ENCODE assay signal across 22 mouse cellular contexts in the genomic region with DNA sequence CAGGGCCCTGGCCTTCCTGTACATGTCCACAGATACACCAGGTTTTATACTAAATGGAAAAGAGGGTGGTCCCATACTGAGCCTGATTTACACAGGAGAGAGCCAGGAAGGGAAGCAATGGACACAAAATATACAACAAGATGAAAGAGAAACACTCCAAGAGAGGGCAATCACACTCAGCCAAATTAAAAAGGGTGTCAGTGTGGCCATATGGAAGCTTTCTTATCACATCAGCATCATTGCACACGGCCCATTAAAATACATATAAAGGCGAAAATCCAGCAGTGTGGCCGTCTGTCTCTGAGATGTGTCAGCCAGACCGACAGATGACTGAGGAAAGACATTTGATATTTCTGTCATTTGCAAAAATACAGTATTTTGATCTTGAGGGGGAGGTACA. TPM values are rescaled to one million over a fixed set of nuclear protein-coding genes. Genes with fewer than 3 reads are reported as not detected.
A peak's percentile ranks its signal among the peaks of the same experiment; 100 is the strongest.
DNase-seq lines count a peak whose midpoint lies in the region; ATAC-seq and TF ChIP-seq lines count a peak whose summit lies in the region.
"Had no signal": no experiment of that assay in that cellular context is flagged by ENCODE, and none has a peak within 500 bp of the region (broad histone marks: within the 10 kb centered on the region; RNA-seq: fewer than 3 reads in every experiment).

No protein-coding gene starts in this region.

- peaks cover 16% of the 10 kb centered on the region for H3K4me1 ChIP-seq in forebrain, embryonic 15.5 days
- H3K4me1 ChIP-seq in forebrain, embryonic 10.5 days = peaks cover 6% of the 10 kb centered on the region
- H3K4me1 ChIP-seq in midbrain, postnatal 0 days (ENCODE audit: insufficient read depth, low read length) = 0 out of 2 replicates have a peak, but pooled peaks cover 6% of the 10 kb centered on the region
- peaks cover 13% of the 10 kb centered on the region for H3K4me1 ChIP-seq in midbrain, embryonic 13.5 days (replicated peaks)
- H3K4me1 ChIP-seq: heart, embryonic 12.5 days; heart, embryonic 15.5 days had no signal

- TF ChIP-seq CTCF in midbrain, postnatal 0 days (IDR thresholded peaks at IDR 0.05) = no peak

- no peak; the same call in 1 of the 2 replicates for ATAC-seq in forebrain, embryonic 15.5 days (replicated peaks)
- ATAC-seq in midbrain, postnatal 0 days (ENCODE audit: low FRiP score) = no peak
- ATAC-seq in midbrain, embryonic 13.5 days = no peak
- ATAC-seq: intestine, postnatal 0 days had no signal

- H3K9ac ChIP-seq in forebrain, embryonic 15.5 days (replicated peaks) = no peak overlapping the region
- H3K9ac ChIP-seq in midbrain, postnatal 0 days (replicated peaks; ENCODE audit: low read length, poor library complexity, severe bottlenecking) = no peak overlapping the region
- H3K9ac ChIP-seq in midbrain, embryonic 13.5 days (replicated peaks) = no peak overlapping the region
- H3K9ac ChIP-seq: heart, embryonic 12.5 days; heart, embryonic 15.5 days; hindbrain, embryonic 14.5 days had no signal

- no peak overlapping the region for H3K4me3 ChIP-seq in forebrain, embryonic 15.5 days
- no peak overlapping the region for H3K4me3 ChIP-seq in forebrain, embryonic 10.5 days
- no peak overlapping the region for H3K4me3 ChIP-seq in midbrain, postnatal 0 days (ENCODE audit: low read depth, low read length)
- H3K4me3 ChIP-seq in midbrain, embryonic 13.5 days (replicated peaks) = no peak overlapping the region
- H3K4me3 ChIP-seq: heart, embryonic 12.5 days; heart, embryonic 15.5 days; hindbrain, embryonic 10.5 days had no signal

- no peaks in the 10 kb centered on the region for H3K9me3 ChIP-seq in forebrain, embryonic 15.5 days
- no peaks in the 10 kb centered on the region for H3K9me3 ChIP-seq in forebrain, embryonic 10.5 days
- H3K9me3 ChIP-seq in midbrain, postnatal 0 days (ENCODE audit: low read length) = no peaks in the 10 kb centered on the region
- H3K9me3 ChIP-seq in midbrain, embryonic 13.5 days = no peaks in the 10 kb centered on the region
- H3K9me3 ChIP-seq: heart, embryonic 12.5 days; heart, embryonic 15.5 days; hindbrain, embryonic 10.5 days had no signal

- no peaks in the 10 kb centered on the region for H3K36me3 ChIP-seq in forebrain, embryonic 15.5 days
- no peaks in the 10 kb centered on the region for H3K36me3 ChIP-seq in forebrain, embryonic 10.5 days (replicated peaks)
- no peaks in the 10 kb centered on the region for H3K36me3 ChIP-seq in midbrain, postnatal 0 days (ENCODE audit: insufficient read depth, low read length)
- no peaks in the 10 kb centered on the region for H3K36me3 ChIP-seq in midbrain, embryonic 13.5 days
- H3K36me3 ChIP-seq: heart, embryonic 12.5 days; heart, embryonic 15.5 days; hindbrain, embryonic 10.5 days had no signal

- no peaks in the 10 kb centered on the region for H3K27me3 ChIP-seq in forebrain, embryonic 15.5 days
- H3K27me3 ChIP-seq in forebrain, embryonic 10.5 days (ENCODE audit: poor library complexity, severe bottlenecking) = no peaks in the 10 kb centered on the region
- H3K27me3 ChIP-seq in midbrain, postnatal 0 days (ENCODE audit: insufficient read depth, low read length) = no peaks in the 10 kb centered on the region
- H3K27me3 ChIP-seq in midbrain, embryonic 13.5 days = no peaks in the 10 kb centered on the region
- H3K27me3 ChIP-seq: heart, embryonic 12.5 days; heart, embryonic 15.5 days had no signal

- peak; percentile 27 to 33 for DNase-seq in cerebellum, postnatal 10 days
- DNase-seq in cerebellum, postnatal 4 days (ENCODE audit: low spot score in 2 of 2) = no peak
- DNase-seq in forebrain, embryonic 10.5 days (ENCODE audit: extremely low spot score, low spot score) = no peak
- DNase-seq in midbrain, postnatal 0 days (ENCODE audit: low spot score) = peak; percentile 37
- DNase-seq in lung, postnatal 10 days = no peak
- DNase-seq: adrenal gland, postnatal 10 days; adrenal gland, postnatal 36 days; cerebellum, adult 11 months; cerebellum, adult 2 months; cerebellum, adult 9-11 months; cerebellum, postnatal 36 days; gastrocnemius, postnatal 25 days; heart, adult 18-20 months; heart, postnatal 10 days; heart, postnatal 36 days had no signal

- 0 out of 2 replicates have a peak overlapping the region, but pooled peaks have one; percentile 34 for H3K27ac ChIP-seq in forebrain, embryonic 15.5 days (replicated peaks)
- no peak overlapping the region for H3K27ac ChIP-seq in forebrain, embryonic 10.5 days
- no peak overlapping the region for H3K27ac ChIP-seq in midbrain, postnatal 0 days (ENCODE audit: low read depth, low read length)
- H3K27ac ChIP-seq in midbrain, embryonic 13.5 days = no peak overlapping the region
- H3K27ac ChIP-seq: heart, embryonic 15.5 days; hindbrain, embryonic 10.5 days; hindbrain, embryonic 14.5 days had no signal

- no peak overlapping the region for H3K4me2 ChIP-seq in forebrain, embryonic 15.5 days (replicated peaks)
- H3K4me2 ChIP-seq in midbrain, postnatal 0 days (ENCODE audit: low read depth, low read length, poor library complexity, severe bottlenecking) = no peak overlapping the region
- H3K4me2 ChIP-seq in midbrain, embryonic 13.5 days (replicated peaks) = no peak overlapping the region
- H3K4me2 ChIP-seq: heart, embryonic 12.5 days; heart, embryonic 15.5 days; hindbrain, embryonic 14.5 days had no signal

- 53% methylated on average over 4 of the region's 4 CpGs for WGBS in forebrain, embryonic 15.5 days
- WGBS in forebrain, embryonic 10.5 days = 92% methylated on average over 4 of the region's 4 CpGs
- 76% methylated on average over 4 of the region's 4 CpGs for WGBS in midbrain, postnatal 0 days
- 79% methylated on average over 4 of the region's 4 CpGs for WGBS in midbrain, embryonic 13.5 days

RNA-seq across cellular contexts. Expression of gene Baiap2l1, which starts 54.9 kb away (rescaled TPM):
- polyA plus RNA-seq in forebrain, embryonic 15.5 days (2015; fragmentation: Nextera tagmentation; extraction: Ambion mirVana) = 1.3 and 1.7 TPM in 2 replicates
- 5.3 and 5.7 TPM in 2 replicates for polyA plus RNA-seq in forebrain, embryonic 10.5 days (2016; fragmentation: Nextera tagmentation; extraction: Ambion mirVana)
- 0.14 and 0.44 TPM in 2 replicates for total RNA-seq in midbrain, postnatal 0 days (2014; rRNA removed)
- polyA plus RNA-seq in midbrain, postnatal 0 days (2015; fragmentation: Nextera tagmentation; extraction: Ambion mirVana) = 0.66 and 0.80 TPM in 2 replicates
- 1.5 and 1.7 TPM in 2 replicates for polyA plus RNA-seq in midbrain, embryonic 13.5 days (2015; fragmentation: Nextera tagmentation; extraction: Ambion mirVana)

Comparison
In these comparisons a context has a peak if more than half of its experiments do, and no peak if none do; other contexts are left out.
1. DNase-seq: peak in cerebellum, postnatal 10 days (2 of 2) and midbrain, postnatal 0 days (single experiment); none in cerebellum, postnatal 4 days (0 of 2), forebrain, embryonic 10.5 days (single experiment) and lung, postnatal 10 days (single experiment).